Mouse (Mus musculus) kidney, postnatal 4 days (tissue): ENCODE results near the gene Cnr2.

ENCODE experiments used
- DNase-seq, 2 experiments: peaks; one replicate each; pipeline ENCODE4 v3.0.0; 2021; ENCODE audit warnings: mixed read lengths in 2 of 2

The Cnr2 gene

DNA sequence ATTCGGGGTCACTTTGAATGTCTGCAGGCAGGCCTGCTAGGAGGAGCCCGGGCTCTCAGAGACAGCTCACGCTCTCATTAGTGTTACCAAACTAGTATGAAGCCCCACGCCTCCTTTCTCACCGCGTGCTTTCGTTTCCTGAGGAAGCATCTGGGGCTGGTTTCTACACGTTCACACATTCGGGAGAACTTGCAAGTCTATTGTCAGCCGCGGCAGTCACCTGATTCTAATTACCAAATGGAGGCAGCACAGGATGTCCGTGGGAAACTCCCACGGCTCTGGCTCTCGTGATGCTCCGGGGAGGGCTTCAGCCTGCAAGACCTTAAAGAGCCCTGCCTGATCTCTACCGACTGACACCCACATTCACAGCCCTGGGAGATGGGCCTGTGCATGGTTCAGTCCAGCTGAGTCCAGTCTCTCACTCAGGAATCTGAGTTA is 18.6 kb upstream of the Cnr2 start:
- DNase-seq: peak; percentile 76 to 86

DNA sequence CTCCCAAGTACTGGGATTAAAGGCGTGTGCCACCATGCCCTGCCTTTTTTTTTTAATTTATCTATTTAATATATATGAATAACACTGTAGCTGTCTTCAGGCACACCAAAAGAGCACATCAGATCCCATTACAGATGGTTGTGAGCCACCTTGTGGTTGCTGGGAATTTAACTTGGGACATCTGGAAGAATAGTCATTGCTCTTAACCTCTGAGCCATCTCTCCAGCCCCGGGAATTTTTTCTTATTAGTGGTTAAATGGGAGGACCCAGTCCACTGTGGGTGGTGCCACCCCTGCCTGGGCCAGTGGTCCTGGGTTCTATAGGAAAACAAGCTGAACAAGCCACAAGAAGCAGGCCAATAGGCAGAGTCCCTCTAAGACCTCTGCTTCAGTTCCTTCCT is 17.5 kb upstream of the Cnr2 start:
- DNase-seq: peak; percentile 44 to 53

DNA sequence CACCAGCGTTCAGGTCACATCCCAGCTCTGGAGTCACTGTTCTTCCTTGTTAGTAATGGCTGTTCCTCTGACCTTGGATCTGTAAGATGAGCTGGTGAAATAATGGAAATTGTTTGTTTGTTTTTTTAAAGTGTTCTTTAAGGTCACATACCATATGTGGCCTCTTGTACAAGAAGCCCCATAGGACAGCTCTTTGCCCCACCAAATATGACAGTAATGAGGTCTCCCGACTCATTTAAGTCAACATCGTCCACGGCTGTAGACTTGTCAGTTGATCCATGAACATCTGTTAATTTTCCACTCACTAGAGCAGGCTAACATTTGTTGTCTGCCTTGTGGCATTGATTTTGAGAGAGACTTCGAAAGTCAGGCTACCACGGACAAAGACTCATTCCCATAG is 16.2 kb upstream of the Cnr2 start:
- DNase-seq: no peak

DNA sequence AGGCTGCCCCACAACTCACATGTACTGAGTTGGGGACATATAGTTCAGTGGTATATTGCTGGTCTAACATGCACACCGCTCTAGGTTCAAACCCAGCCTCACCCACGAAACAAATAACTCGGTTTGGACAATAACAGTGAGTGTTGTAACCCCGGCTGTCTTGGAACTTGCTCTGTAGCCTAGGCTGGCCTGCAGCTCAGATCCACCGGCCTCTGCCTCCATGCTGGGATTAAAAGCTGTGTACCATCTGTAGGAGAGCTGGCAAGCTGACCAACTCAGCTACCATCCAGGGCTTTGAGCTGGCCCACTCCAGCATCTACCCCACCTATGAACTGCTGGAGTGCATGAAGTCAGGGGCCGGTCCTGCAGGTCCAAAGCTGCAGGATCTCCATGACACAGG is 15.2 kb upstream of the Cnr2 start:
- DNase-seq: no peak

- no peak for DNase-seq
Measured at GRCm38 (mm10) chr4:135880576-135880975, 14.6 kb upstream of the Cnr2 start.

- DNase-seq: no peak
Measured at GRCm38 (mm10) chr4:135882023-135882422, 13.2 kb upstream of the Cnr2 start.

DNA sequence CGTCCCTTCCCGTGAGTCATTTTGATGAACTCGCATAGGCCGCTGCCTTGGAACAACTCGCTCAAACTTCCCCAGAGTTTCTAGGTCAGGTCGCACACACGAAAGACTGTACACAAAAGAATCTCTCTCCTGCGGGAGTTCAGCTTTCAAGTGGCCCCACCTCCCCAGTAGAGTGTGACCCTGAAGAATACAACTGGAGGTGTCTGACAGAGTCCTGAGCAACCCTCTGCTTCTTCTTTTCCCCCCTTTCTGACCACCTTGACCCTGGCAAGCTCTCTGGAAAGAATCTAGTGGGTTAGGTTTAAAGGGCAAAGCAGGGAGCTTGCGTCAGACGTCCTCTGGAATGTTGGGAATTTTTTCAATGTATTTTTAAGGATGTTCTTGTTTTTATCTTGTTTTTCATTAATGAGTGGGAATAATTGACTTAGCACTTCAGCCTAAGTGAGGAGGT is 11.8 kb upstream of the Cnr2 start:
- DNase-seq: peak in 1 of 2 experiments; percentile 34

- no peak for DNase-seq
Measured at GRCm38 (mm10) chr4:135883881-135884516, 11.2 kb upstream of the Cnr2 start.

DNA sequence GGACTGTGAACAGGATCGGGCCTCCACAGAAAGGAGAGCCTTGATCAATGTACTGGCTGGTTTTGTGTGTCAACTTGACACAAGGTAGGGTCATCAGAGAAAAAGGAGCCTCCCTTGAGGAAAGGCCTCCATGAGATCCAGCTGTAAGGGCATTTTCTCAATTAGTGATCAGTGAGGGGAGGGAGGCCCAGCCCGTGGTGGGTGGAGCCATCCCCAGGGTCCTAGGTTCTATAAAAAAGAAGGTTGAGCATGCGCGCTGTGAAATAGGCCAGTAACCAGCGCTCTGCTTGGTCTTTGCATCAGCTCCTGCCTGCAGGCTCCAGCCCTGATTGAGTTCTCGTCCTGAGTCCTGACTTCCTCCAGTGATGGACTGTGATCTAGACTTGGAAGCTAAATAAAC is 10.7 kb upstream of the Cnr2 start:
- DNase-seq: no peak

- no peak for DNase-seq
Measured at GRCm38 (mm10) chr4:135885676-135886075, 9.5 kb upstream of the Cnr2 start.

DNA sequence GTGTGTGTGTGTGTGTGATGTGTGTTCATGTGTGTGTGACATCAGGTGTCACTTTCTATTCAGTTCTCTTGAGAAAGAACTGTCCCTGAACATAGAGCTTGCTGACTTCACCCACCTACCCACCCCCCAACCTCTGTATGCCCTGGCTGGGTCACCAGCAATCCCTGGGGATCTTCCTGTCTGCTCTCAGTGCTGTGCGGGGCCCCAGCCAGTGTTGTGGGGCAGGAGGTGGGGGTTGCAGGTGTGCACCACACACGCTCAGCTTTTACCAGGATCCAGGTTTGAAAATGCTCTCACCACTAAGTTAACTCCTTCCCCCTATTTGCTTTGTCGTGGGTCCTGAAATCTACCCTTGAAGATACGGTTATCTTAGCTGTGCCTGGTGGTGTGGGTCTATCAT is 9.0 kb upstream of the Cnr2 start:
- no peak for DNase-seq

DNA sequence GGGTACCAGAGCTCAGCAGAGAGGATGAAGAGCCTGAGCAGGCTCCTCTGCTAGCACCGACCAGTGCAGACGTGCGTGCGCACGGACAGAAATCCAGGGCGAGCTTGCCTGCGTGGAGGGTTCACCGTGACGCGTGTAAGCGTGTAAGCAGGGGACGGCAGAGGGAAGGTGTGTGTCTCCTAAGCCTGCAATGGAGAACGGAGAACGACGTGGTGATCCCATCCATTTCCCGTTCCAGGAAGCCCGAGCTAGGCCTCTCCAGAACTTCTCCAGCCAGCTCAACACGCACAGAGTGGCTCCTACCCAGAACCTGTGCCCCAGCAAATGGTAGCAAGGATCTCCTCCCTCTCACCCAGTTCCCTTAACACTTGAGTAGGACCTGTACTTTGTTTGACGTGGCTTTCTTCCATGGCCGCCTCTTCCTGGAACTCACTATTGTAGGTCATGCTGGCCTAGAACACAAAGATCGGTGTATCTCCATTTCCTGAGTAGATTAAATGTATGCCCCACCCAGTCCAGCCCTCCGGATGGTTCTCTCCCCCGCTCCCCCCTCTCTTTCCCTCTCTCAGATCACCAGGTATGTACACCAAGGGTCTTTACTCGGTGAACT is 6.6 kb upstream of the Cnr2 start:
- DNase-seq: no peak

- no peak for DNase-seq
Measured at GRCm38 (mm10) chr4:135889146-135889883, 5.9 kb upstream of the Cnr2 start.

GRCm38 (mm10) chr4:135889884-135890283 is 5.3 kb upstream of the Cnr2 start:
- peak; percentile 87 to 88 for DNase-seq

GRCm38 (mm10) chr4:135891539-135891938 is 3.7 kb upstream of the Cnr2 start:
- no peak for DNase-seq

DNA sequence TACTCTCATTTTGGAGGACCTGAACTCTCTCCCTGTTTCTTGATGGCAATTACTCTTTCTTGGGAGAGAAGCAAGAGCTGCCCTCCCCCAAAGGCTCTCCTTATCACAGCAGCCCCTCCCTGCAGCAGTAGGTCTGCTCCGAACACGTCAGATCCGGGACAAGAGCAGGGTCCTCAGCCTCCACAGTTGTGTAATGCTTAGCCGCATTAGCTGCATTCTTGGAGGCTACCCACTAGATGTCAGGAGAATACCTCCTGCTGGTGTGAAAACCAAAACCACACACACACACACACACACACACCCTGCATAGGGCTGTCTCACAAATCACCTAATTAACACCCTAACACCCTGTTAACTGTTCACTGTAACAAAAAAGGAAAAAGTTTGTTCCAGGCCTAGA is 2.3 kb upstream of the Cnr2 start:
- no peak for DNase-seq

DNA sequence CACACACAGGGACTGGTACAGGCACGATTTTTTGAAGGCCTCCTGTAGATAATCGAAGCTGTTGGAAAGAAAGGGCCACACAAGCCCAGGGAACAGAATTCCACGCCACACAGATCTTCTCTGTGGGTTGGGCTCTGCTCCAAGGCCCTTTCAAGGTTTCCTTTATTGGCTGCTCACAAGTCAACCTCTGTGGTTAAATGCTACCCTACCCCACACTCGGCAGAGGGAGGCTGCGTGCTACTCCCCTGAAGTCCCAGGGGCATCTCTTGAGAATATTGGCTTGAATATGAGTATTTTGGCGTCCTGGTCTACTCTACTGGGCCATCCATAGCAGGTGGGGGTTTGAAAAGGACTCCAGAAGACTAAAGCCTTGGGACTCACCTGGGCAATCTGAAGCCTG is 963 bp downstream of the Cnr2 start:
- DNase-seq: no peak

DNA sequence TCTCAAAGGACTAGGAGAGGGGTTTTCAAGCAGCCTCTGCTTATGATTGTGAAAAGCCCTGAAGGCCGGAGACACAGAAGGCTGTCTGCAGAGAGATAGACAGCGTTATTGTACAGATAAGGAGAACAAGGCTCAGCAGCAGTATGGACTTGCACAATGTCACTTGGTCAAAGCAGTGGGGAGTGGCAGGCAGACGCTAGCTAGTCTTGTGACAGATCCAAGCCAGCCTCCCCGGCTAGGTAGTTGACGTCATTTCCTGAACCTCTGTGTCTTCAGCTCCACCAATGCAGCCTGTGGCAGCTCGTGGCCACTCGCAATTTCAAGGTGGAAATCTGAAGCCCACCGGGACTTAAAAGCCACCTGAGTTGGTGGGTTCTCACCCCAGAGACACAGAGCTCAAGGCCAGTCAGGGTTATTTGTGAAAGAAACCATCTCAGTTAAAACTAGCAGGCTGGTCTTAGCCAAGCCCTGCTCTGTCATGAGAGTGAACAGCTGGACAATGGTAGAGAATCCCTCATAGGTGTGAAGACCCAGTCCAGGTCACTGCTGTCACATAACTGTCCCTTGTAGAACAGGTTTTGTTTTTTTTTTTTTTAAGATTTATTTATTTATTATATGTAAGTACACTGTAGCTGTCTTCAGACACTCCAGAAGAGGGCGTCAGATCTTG is 3.3 kb downstream of the Cnr2 start:
- DNase-seq: peak in 1 of 2 experiments; percentile 19

- no peak for DNase-seq
Measured at GRCm38 (mm10) chr4:135899050-135899448, 3.9 kb downstream of the Cnr2 start.

DNA sequence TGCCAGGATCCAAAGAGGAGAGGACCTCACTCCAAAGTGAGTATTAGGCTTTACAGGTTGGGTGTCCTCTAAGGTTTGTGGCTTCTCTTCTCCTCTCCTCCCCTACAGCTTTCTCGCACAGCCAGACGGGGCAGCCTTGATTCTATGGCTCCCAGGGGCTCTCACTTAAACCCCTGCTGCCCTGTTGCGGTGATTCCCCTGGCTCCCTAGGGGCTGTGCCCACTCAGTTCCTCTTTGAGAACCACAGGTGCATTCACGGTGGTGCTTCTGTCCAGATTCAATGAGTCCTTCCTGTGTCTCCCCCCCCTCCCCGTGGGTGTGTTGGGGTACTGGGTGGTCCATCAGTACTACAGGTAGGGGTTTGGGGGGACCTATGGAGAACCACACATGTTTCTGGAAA is 4.8 kb downstream of the Cnr2 start:
- no peak for DNase-seq

GRCm38 (mm10) chr4:135902606-135903242 is 7.5 kb downstream of the Cnr2 start:
- DNase-seq: no peak

- DNase-seq: no peak
Measured at GRCm38 (mm10) chr4:135904810-135905209, 9.6 kb downstream of the Cnr2 start.

- no peak for DNase-seq
Measured at GRCm38 (mm10) chr4:135906633-135907032, 11.4 kb downstream of the Cnr2 start.
